Mouse (Mus musculus): Measurements from ENCODE around the gene Aifm1. TPM values are rescaled to one million over a fixed set of nuclear protein-coding genes. Genes with fewer than 3 reads are reported as not detected.

The Aifm1 gene
- total RNA-seq (2021): 10 to 100 TPM; 24.5 to 24.7 TPM

DNA sequence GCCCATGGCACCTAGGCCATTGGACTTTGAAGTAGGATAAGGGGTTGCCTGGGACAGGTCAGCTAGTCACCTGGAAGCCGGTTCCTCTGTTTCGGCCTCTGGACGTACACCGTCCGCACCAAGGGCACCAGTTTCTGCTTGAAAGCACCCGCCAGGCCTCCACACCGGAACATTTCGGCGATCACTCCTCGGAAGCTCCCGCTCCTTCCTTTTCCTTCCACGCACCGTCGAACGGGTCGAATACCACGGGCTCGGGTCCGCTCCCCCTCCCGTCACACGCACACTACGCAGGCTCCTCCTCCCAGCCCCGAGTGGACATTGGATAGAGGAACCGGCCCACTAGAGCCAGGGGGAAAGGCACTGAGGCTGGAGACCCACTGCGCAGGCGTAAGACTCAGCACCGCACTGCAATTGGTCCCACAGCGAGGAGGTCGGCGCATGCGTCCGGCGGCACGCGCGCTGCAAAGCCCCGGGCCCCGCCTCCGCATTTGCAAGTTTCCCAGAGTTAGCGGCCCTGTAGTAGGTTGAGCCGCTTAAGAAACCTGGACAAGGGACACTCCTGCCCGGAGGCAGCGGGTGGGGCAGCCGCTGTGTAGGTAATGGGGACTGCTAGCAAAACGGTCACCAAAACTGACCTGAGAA, at the start of gene Aifm1:
TSS of gene Aifm1 (minus strand) at position 398 of the 642 bp plus-strand sequence.
- DNase-seq (ENCODE audit: extremely low spot score in 1 of 2, low spot score in 2 of 2): peak; percentile 89 to 95
- intact Hi-C loops (cut with DNase I): no loop called here

DNA sequence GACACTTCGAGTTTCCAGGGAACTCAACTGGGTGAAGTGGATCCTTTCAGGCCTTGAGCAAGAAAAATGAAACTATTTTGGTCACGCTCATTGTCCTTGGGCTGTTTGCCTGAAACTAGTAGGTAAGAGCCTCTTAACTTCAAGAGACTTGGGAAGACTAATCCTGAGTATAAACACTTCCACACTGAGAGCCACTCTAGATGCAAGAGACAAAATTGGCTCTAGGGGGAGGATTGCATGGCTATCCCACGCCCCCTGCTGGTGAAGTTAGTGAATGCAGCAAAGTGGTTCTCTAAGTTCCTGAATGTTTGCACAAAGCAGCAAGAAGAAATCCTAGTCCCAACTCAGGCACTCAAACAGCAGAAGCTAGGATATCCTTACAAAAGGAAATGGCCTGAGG, 18.8 kb upstream of the Aifm1 start:
- intact Hi-C loops (cut with DNase I): loop anchor here (5.0 kb wide), 1 partner anchor 540 kb away; no protein-coding TSS in a partner anchor
- peak; percentile 64 to 73 for DNase-seq (ENCODE audit: extremely low spot score in 1 of 2, low spot score in 2 of 2)

DNA sequence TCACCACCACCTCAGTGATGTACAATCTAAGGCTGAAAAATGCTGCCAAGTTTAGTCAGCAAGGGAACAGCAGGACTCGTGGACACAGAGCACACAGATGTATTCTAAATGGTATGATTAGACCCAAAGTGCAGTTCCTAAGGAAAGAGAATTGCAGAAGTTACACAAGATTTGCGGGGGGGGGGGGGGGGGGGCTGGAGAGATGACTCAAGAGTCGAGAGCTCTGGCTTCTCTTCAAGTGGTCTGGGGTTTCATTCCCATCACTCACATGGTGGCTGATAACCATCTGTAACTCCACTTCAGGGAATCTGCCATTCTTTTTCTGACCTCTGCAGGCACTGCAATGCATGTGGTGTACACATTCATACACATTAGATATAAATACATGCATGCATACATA, 13.1 kb upstream of the Aifm1 start:
- intact Hi-C loops (cut with DNase I): no loop called here
- DNase-seq (ENCODE audit: extremely low spot score in 1 of 2, low spot score in 2 of 2): no peak

DNA sequence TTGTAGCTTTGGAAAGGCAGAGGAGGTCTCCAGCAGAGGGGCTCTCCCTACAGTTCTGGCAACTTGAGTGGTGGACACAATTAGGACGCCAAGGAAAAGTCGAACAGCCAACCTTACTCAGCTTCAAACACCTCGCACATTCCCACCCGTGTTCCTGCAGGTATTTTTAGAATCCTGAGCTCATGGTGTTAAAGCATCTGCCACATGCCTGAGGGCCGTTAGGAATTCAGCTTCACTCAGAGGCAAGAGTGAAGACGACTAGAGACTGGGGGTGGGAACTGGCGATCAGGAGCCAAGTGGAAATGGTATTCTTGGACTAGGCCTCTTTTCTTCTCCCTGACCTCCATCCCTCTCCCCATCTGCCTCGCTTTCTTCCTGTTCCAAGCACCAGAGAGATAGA, 12.5 kb upstream of the Aifm1 start:
- intact Hi-C loops (cut with DNase I): no loop called here
- peak in 1 of 2 experiments; percentile 13 for DNase-seq (ENCODE audit: extremely low spot score in 1 of 2, low spot score in 2 of 2)

DNA sequence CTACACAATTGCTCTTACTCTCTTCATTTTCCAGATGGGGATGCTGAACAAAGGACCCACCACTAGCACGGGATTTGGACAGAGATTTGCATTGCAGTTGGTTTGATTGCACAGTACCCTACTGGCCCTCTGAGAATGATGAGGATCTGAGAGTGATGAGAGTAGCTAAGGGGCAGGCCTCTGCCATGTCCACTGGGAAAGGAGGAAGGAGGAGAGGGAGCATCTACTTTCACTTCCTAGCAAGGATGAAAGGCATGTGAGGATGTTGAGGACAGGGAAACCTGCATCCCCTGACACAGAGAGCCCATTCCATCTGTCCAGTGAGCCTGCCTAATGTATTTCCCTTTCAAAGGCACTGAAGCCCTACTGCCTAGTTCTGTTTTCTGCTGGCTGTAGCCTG, 12.0 kb upstream of the Aifm1 start:
- intact Hi-C loops (cut with DNase I): no loop called here
- DNase-seq (ENCODE audit: extremely low spot score in 1 of 2, low spot score in 2 of 2): no peak

DNA sequence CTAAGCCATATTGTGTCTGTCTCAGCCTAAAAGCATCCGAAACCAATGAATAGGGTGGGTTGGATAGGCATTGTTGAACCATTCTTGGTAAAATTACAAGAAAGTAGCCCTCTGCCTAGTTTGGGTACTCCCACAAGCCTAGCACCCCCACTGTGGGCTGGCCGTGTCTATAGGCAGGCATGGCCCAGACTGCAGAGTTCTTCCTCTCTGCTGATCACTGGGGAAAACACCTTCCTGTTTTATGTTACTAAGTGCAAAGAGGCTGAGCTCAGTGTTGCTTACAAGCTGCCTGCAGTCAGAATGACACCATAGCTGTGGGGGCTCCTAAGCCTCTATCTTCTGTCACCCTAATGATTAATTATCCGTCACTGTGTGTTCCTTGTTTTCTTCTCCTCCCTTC, 10.1 kb upstream of the Aifm1 start:
- intact Hi-C loops (cut with DNase I): no loop called here
- no peak for DNase-seq (ENCODE audit: extremely low spot score in 1 of 2, low spot score in 2 of 2)

DNA sequence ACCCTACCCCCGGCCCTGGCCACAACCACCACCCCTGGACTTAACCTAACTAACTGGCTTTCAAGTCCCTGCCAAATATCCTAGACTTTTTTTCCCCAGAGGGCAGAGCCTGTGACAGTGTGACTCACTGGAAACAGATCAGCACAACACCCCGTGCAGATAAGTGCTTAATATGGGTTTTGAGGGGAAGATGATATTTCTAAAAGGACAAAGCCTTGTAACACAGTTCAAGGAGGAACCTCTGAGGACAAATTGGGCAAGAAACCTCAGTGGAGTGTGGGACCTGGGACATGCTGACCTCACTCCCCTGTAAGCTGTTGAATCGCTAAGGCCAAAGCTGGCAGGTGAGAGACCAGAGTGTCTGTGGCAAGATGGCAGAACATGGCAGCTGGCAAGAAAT, 8.3 kb upstream of the Aifm1 start:
- intact Hi-C loops (cut with DNase I): no loop called here
- DNase-seq (ENCODE audit: extremely low spot score in 1 of 2, low spot score in 2 of 2): no peak

DNA sequence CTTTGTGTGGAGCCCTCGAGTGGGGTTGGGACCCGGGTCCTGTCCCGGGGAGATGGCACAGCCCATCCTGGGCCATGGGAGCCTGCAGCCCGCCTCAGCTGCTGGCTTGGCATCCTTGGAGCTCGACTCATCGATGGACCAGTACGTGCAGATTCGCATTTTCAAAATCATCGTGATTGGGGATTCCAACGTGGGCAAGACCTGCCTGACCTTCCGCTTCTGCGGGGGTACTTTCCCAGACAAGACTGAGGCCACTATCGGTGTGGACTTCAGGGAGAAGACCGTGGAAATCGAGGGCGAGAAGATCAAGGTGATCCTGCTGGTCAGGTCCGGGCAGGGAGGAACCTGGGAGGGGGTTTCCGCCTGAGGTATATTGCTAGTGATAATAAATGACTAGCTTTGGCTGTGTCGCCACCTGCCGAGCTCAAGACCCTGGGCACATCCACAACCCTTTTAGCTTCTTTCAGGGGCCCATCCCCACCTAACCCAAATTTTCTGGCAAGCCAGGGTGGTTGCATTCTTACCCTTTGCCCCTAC, 6.3 kb upstream of the Aifm1 start:
- intact Hi-C loops (cut with DNase I): no loop called here
- DNase-seq (ENCODE audit: extremely low spot score in 1 of 2, low spot score in 2 of 2): peak in 1 of 2 experiments; percentile 18

DNA sequence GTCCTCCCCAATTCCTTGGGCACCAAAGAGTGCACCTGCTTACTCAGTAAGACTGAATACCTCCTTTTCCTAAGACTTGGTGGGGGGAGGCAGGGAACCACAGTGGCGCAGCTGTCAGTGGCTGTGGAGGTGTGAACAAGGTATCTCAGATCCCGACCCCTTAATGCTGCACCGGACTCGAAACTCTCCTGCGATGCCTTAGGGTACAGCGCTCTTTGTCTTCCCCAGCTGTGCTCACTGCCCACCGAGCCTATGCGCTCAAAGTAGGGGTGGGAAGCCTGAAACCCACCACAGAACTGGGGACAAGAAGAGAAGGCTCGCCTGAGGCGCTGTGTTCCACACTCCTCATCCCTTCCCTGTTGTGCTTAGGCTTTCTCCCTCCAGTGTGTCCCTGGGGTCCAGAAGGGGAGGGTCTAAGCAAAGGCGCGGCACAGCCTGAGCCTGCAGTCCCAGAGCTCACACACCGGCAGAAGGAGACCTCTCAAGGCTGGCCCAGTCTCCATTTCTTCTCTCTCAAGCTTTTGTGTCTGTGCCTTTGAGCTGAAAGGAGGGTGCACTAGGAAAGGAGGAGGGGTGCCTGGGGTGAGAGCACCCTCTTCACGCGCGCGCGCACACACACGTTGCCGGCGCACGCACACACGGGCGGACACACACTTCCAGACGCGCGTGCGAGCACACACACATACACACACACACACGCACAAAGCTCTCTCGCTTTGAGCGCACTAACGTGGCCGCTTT, 5.6 kb upstream of the Aifm1 start, which contains the start of gene Rab33a:
TSS of gene Rab33a (plus strand) at position 478 of the 741 bp plus-strand sequence.
- intact Hi-C loops (cut with DNase I): no loop called here
- peak; percentile 29 to 51 for DNase-seq (ENCODE audit: extremely low spot score in 1 of 2, low spot score in 2 of 2)

DNA sequence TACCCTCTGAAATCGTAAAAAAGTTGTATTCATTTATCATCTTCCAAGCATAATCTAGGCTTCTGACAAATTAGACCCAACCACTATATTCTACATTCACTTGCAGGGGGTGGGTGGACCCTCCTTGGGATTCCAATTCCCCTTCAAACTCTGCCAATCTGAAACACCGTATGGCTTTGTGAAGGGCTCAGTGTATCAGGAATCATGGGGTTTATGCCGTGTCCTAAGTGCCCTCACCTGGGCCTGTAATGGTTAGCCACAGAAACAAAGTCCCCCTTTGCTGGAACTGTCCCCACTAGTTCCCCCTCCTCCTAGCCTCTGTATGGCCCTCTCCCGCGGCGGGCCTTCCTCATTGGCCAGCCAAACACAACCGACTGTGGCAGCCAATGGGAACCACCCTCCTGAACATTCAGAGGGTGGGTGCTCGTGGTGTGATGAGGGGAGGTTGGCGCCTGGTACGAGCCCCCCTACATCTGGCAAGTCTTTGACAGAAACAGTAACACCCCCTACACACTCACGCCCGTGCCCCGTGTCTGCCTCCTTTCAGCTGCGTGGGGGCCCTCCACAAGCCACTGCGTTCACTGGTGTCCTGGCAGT, 4.9 kb upstream of the Aifm1 start:
- intact Hi-C loops (cut with DNase I): no loop called here
- DNase-seq (ENCODE audit: extremely low spot score in 1 of 2, low spot score in 2 of 2): peak; percentile 51 to 67

DNA sequence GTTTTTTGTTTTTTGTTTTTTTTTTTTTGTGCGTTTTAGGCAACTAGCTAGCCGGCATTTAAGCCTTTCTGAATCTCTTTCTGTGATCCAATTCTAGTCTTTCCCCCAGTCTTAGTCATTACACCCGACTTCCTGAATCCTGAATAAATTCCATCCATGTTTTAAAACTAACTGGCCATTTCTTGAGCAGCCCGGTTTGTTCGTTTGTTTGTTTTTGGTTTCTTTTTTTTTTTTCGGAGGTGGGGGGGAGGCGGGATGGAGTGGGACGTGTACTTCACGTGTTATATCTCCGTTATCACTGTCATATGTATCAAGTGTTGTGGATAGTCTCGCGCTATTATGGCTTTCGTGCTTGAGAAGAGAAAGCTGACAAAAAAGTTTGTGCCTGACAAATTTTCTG, 461 bp upstream of the Aifm1 start:
- intact Hi-C loops (cut with DNase I): no loop called here
- no peak for DNase-seq (ENCODE audit: extremely low spot score in 1 of 2, low spot score in 2 of 2)

DNA sequence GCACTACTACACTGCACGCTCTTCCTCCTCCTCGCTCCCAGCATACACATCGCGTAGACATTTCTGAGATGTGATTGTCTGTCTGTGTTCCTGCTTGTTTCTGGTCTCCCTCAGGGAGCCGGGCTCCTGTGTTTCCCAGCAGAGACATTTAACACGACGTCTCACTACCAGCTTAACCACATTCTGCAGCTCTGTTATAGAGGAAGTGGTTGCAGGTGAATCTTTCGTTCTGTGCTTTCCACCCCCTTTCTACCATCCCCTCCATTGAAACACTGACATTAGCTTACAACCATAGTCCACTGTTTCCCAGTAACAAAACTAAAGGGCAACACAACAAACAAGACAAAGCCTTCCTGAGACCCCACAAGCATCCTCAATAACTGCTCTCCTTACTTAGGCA, 19.6 kb downstream of the Aifm1 start:
- intact Hi-C loops (cut with DNase I): no loop called here
- DNase-seq (ENCODE audit: extremely low spot score in 1 of 2, low spot score in 2 of 2): no peak

DNA sequence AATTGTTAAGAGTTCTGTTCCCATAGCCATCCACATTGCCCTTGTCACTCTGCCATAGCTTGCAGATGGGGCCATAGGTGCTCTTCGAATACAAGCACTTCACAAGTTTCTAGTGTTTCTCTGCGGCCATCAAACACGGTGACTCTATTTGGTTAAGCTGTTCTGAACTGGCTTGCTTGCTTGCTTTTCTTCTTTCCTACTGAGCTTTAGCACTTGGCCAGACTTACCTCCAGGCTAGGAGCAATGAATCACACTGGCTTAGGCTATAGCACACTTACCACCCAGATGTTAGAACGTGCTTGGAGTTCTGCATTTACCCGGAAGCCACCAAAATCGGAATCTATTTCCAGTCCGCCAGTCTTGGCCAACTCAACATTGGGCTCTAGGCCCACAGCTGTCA, 31.7 kb downstream of the Aifm1 start:
- no peak for DNase-seq (ENCODE audit: extremely low spot score in 1 of 2, low spot score in 2 of 2)
- intact Hi-C loops (cut with DNase I): no loop called here

DNA sequence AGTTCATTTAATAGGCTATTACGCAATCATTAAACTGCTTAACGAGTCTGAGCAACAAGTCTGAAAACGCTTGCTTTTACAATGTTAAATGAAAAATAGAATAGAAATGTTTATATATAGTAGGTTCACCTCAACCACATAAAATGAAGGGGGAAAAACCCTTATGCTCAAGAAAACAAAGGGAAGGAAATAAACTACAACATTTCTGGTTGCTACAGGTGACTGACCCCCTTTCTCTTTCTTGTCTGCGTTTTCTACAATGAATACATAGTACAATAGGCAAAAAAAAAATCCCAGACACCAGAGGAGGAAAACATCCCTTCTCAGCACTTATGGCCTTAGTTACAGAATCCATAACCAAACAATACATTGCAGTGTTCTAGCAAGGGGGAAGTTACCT, 32.3 kb downstream of the Aifm1 start:
- no peak for DNase-seq (ENCODE audit: extremely low spot score in 1 of 2, low spot score in 2 of 2)
- intact Hi-C loops (cut with DNase I): no loop called here

DNA sequence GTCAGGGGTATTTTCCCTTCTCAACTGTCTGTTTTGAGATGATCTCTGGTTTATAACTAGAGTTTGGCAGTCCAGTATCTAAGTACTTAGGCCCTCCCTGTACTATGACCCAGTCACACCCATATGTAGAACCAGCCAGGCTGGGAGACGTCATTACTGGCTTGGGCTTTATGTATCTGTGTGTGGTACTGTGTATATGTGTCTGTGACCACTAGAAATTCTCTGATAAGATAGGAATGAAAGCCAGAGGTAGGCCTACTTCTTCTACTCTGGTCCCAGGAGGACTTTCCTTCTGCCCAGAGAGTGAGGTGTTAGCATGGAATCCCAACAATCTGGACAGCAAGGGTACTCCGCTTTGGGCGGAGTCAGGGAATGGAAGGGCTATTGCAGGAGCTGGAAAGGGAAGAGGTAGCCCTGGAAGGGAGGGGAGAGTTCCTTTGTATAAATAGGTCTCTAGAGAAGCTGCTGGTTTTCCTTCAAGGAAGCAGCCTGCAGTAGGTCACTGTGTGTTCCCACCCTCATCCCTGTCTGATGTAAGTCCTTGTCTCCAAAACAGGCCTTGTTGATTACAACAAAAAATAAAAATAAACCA, 45.9 kb downstream of the Aifm1 start:
- intact Hi-C loops (cut with DNase I): no loop called here
- no peak for DNase-seq (ENCODE audit: extremely low spot score in 1 of 2, low spot score in 2 of 2)

DNA sequence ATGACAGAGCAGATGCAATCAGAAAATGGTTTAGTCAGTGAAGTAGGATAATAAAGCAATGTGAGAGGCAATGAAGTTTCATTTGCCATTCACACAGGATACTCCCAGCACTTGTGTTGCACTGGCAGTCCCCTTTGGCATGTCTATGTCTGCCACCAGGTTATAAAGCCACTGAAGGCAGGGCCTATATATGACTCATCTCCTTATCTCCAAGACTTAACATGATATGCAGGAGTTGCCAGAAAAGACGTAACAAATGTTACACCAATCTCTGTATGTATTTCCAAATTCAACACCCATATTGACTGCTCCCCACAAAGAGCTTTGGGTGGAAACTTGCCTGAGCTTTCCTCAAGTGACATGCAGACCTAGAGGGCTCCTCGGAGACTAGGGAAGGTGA, 47.2 kb downstream of the Aifm1 start:
- intact Hi-C loops (cut with DNase I): no loop called here
- DNase-seq (ENCODE audit: extremely low spot score in 1 of 2, low spot score in 2 of 2): no peak

DNA sequence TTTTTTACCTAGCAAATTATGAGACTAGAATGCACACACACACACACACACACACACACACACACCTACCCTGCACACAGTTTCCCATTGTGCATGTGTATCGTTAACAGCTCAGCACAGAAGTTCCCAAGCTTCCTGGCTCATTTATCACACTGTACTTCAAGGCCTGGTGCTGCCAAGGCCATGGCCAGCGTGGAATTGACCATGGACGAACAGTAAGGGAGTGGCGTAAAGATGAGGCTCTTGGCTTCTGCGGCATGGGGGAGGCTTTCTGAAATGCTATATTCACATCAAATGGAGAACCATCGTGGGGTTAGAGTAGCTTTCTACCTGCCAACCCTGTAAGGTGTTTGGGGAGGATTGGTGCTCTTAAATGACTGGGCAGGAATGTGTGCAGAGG, 48.9 kb downstream of the Aifm1 start:
- no peak for DNase-seq (ENCODE audit: extremely low spot score in 1 of 2, low spot score in 2 of 2)
- intact Hi-C loops (cut with DNase I): no loop called here

DNA sequence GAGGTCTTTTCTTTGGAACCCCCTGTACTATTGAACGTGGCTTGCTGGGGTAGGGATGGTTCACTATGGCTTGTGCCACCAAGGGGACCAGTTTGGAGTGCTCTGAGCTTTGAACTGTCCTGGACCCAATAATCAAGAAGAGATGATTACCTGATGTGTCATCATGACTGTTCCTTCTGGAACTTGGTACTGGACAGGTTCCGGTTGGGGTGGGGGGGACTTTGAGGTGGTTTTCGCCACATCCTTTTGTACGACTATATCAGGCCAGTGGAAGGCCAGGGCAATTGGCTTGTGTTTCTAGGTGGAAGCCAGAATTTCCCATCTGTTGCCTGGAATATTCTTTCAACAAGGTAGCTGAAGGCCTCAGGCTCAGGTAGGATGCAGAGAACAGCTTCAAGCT, 49.7 kb downstream of the Aifm1 start:
- intact Hi-C loops (cut with DNase I): no loop called here
- no peak for DNase-seq (ENCODE audit: extremely low spot score in 1 of 2, low spot score in 2 of 2)

DNA sequence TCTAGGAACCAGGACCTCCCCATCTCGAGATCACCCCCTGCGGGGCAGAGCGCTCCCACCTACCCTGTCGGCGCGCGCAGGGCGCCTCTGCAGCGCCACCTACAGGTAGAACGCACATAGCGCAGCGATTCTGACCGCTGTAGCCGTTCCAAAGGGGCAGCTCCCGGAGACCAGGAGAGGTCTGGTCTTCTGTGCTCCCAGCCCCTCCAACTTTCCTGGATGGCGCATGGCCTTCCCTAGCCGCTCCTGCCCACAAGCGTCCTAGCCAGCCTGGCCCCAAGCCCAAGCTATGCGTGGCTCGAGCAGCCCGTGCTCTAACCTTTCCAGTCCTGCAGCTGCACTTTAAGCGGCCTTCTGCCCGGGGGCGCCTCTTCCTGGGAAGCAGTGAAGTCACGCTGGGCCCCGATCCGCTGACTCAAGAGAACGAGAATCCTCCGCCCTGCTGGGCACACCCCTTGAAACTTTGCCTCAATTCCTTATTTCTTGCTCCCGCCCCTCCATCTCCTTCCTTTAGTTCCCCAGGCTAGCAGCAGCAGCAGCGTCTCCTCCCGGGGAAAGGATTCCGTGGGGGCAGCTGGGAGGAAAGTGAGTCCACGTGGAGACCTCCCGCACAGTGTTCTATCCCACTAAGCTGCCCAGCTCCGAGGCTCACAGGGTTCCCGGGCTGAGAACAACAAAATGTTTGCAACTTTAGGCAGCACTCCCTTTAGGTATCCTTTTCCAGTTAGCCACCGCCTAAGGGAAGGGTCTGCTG, 50.4 kb downstream of the Aifm1 start, which contains the start of gene Elf4:
TSS of gene Elf4 (minus strand) at position 379 of the 754 bp plus-strand sequence.
- DNase-seq (ENCODE audit: extremely low spot score in 1 of 2, low spot score in 2 of 2): peak; percentile 13 to 69
- intact Hi-C loops (cut with DNase I): no loop called here
